Mouse (Mus musculus): ENCODE measurements around the gene Cnmd. TPM values are rescaled to one million over a fixed set of nuclear protein-coding genes. Genes with fewer than 3 reads are reported as not detected.

Cnmd gene
- polyA plus RNA-seq, 1 experiment from 2014 or later, result 13.3 TPM

DNA sequence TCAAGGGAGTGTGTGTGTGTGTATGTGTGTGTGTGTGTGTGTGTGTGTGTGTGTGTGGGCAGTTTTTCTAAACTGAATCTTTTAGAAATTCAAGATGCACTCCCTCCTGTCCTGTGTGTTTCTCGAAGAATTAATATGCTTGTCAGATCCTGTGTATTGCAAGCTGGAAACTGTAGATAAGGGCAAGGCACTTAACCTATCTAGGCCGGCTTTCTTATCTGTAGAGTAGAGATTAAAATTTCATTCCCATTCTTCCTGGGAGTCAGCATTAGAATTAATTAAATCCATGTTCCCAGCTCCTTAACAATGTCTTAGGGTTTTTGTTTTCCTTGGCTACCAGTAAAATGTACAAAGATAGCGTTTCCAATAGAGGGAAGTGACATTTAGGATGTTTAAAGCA lies 40.8 kb downstream of the Cnmd start:
- no peak overlapping the region for H3K27ac ChIP-seq (ENCODE audit: low read depth, low read length)
- H3K36me3 ChIP-seq (ENCODE audit: control insufficient read depth, insufficient read depth, low read length), result peaks cover 2% of the 10 kb centered on the region; the same call in 1 of the 2 replicates
- 90% methylated on average over 3 of the region's 3 CpGs for WGBS

DNA sequence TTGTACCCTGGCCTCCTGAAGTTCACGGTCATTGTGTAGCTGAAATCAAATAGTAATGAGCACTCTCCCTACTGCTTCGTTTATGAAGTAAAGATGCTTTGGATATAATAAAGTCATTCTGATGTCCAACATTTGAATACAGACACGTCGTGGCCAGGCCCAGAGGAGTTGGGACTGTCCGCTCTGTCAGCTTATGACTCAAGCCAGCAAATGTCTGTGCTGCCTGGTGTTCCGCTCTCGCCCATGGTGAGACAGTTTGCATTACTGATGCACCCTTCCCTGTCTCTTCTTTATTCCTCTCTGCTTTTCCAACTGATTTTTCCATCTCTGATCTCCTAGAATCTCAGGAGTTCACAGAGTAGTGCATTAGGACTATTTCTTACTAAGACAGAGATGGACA lies 42.2 kb downstream of the Cnmd start:
- Histone ChIP-seq H3K27me3 (ENCODE audit: control insufficient read depth, insufficient read depth, low read length) (no peaks in the 10 kb centered on the region), H3K4me3 (ENCODE audit: low read depth, low read length) (no peak overlapping the region), H3K9me3 (ENCODE audit: control insufficient read depth, low read length) (no peaks in the 10 kb centered on the region), H3K9ac (ENCODE audit: low read length) (no peak overlapping the region), H3K27ac (ENCODE audit: low read depth, low read length) (no peak overlapping the region), H3K36me3 (ENCODE audit: control insufficient read depth, insufficient read depth, low read length) (peaks cover 2% of the 10 kb centered on the region; the same call in 1 of the 2 replicates), H3K4me1 (ENCODE audit: control insufficient read depth, insufficient read depth, low read length) (no peaks in the 10 kb centered on the region), H3K4me2 (ENCODE audit: low read depth) (no peak overlapping the region)
- 91% methylated on average over 7 of the region's 7 CpGs for WGBS
- DNase-seq (ENCODE audit: low spot score) (no peak), ATAC-seq (ENCODE audit: insufficient read depth, low FRiP score, low TSS enrichment) (no peak)

More for the DNA sequence above, 40.8 kb downstream of the Cnmd start:
- no peak for DNase-seq (ENCODE audit: low spot score)
- no peak overlapping the region for H3K9ac ChIP-seq (ENCODE audit: low read length)
- ATAC-seq (ENCODE audit: insufficient read depth, low FRiP score, low TSS enrichment), result no peak
- no peaks in the 10 kb centered on the region for H3K4me1 ChIP-seq (ENCODE audit: control insufficient read depth, insufficient read depth, low read length)
- H3K4me2 ChIP-seq (ENCODE audit: low read depth), result no peak overlapping the region
- H3K27me3 ChIP-seq (ENCODE audit: control insufficient read depth, insufficient read depth, low read length), result no peaks in the 10 kb centered on the region
- no peak overlapping the region for H3K4me3 ChIP-seq (ENCODE audit: low read depth, low read length)
- H3K9me3 ChIP-seq (ENCODE audit: control insufficient read depth, low read length), result no peaks in the 10 kb centered on the region

DNA sequence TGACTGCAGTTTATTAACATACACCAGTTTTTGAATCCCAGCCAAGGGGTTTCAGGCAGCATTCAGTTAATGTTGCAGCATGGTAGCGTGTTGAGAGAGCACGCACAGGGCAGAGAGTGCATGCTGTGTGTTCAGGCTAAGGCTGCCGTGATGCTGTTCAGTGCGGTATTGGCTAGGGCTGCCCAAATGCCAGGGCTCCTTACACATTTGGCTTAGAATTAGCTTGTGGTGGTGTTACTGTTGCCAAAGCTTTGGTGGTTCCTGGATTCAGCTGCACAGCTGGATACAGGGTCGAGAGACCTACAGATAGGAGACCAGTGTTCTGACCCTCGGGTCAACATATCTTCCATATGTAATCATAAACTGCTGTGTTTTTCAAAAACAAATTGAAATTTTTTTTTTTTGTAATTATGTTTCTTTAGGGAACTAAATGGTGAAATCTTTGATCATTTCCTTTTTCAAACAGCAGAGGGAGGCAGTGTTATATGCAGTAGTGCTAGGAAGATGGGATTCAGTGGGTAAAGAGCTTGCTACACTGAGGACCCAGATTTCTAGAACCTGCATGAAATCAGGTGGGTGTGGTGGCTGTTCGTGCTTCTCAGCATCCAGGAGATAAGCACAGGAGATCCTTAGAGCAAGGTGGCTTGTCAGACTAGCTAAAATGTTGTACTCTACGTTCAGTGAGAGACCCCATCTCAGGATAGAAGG lies 44.7 kb downstream of the Cnmd start:
- no peaks in the 10 kb centered on the region for H3K9me3 ChIP-seq (ENCODE audit: control insufficient read depth, low read length)
- ATAC-seq (ENCODE audit: insufficient read depth, low FRiP score, low TSS enrichment) (no peak), DNase-seq (ENCODE audit: low spot score) (no peak)
- H3K36me3 ChIP-seq (ENCODE audit: control insufficient read depth, insufficient read depth, low read length), result peaks cover 8% of the 10 kb centered on the region; the same call in 1 of the 2 replicates
- no peak overlapping the region for H3K4me3 ChIP-seq (ENCODE audit: low read depth, low read length)
- H3K27ac ChIP-seq (ENCODE audit: low read depth, low read length), result no peak overlapping the region
- 87% methylated on average over 8 of the region's 8 CpGs for WGBS
- no peaks in the 10 kb centered on the region for H3K4me1 ChIP-seq (ENCODE audit: control insufficient read depth, insufficient read depth, low read length)
- H3K9ac ChIP-seq (ENCODE audit: low read length), result no peak overlapping the region
- no peak overlapping the region for H3K4me2 ChIP-seq (ENCODE audit: low read depth)
- H3K27me3 ChIP-seq (ENCODE audit: control insufficient read depth, insufficient read depth, low read length), result no peaks in the 10 kb centered on the region

DNA sequence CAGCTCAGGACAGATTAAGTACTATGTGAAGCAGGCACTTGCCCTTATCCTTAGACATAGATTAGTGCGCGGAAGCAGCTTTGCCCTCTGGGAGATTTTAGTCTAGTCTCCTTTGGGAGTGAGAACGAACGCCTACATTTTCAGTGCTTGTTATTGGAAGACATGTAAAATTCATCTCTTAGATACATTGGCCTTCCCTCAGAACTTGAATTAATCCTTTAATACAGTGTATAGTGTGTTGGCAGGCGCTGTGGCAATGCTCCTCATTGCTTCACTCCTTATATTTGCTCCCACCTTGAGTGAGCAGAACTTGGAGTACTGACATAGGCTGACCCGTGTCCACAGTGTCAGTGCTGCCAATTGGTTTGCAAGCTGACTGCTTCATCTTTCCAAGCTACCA lies 53.7 kb downstream of the Cnmd start:
- no peak overlapping the region for H3K9ac ChIP-seq (ENCODE audit: low read length)
- DNase-seq (ENCODE audit: low spot score) (no peak), ATAC-seq (ENCODE audit: insufficient read depth, low FRiP score, low TSS enrichment) (no peak)
- no peak overlapping the region for H3K4me2 ChIP-seq (ENCODE audit: low read depth)
- 95% methylated on average over 6 of the region's 6 CpGs for WGBS
- no peaks in the 10 kb centered on the region for H3K4me1 ChIP-seq (ENCODE audit: control insufficient read depth, insufficient read depth, low read length)
- peaks cover 20% of the 10 kb centered on the region for H3K36me3 ChIP-seq (ENCODE audit: control insufficient read depth, insufficient read depth, low read length)
- H3K4me3 ChIP-seq (ENCODE audit: low read depth, low read length), result no peak overlapping the region
- no peaks in the 10 kb centered on the region for H3K27me3 ChIP-seq (ENCODE audit: control insufficient read depth, insufficient read depth, low read length)
- no peak overlapping the region for H3K27ac ChIP-seq (ENCODE audit: low read depth, low read length)
- no peaks in the 10 kb centered on the region for H3K9me3 ChIP-seq (ENCODE audit: control insufficient read depth, low read length)

DNA sequence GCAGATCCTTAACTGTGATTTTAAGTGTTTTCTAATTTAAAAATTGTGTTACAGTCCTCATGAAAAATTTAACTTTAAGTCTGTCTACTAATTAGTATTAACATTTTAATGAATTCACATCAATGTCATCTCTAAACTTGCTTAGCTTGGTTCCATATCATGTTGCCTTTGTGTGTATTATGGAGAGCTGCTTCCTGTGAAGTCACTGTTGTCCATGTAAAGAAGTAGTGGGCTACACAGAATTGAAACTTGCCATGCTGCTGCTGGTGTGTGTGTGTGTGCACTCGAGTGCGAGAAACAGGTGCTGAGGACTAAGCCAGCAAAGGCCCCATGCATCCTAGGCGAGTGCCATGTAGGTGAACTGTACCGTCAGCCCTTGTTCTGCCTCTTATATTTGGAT lies 54.6 kb downstream of the Cnmd start:
- WGBS, result 99% methylated on average over 4 of the region's 4 CpGs
- Histone ChIP-seq H3K4me3 (ENCODE audit: low read depth, low read length) (no peak overlapping the region), H3K36me3 (ENCODE audit: control insufficient read depth, insufficient read depth, low read length) (peaks cover 15% of the 10 kb centered on the region)

DNA sequence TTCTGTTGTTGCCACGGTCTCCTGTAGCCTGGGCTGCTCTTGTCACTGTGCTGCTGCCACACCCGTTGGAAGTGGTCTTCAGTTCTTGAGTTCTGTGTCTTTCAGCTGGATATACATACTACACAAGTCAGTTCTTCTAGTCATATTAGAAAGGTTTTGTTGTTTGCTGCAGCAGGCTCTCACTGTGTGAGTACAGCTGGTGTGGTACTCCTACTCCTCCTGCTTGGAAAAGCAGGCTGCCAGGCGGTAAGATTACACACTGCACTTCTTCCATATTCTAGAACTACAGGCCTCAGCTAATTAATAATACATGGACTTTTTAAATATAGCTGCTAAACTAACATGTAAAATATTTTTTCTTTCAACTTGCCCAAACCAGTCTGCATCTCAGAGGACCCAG lies 55.1 kb downstream of the Cnmd start:
- H3K4me2 ChIP-seq (ENCODE audit: low read depth), result no peak overlapping the region
- no peaks in the 10 kb centered on the region for H3K27me3 ChIP-seq (ENCODE audit: control insufficient read depth, insufficient read depth, low read length)
- H3K9ac ChIP-seq (ENCODE audit: low read length), result no peak overlapping the region
- H3K27ac ChIP-seq (ENCODE audit: low read depth, low read length), result no peak overlapping the region
- no peaks in the 10 kb centered on the region for H3K9me3 ChIP-seq (ENCODE audit: control insufficient read depth, low read length)
- 90% methylated on average over 3 of the region's 3 CpGs for WGBS
- H3K36me3 ChIP-seq (ENCODE audit: control insufficient read depth, insufficient read depth, low read length), result peaks cover 15% of the 10 kb centered on the region
- DNase-seq (ENCODE audit: low spot score), result no peak
- no peaks in the 10 kb centered on the region for H3K4me1 ChIP-seq (ENCODE audit: control insufficient read depth, insufficient read depth, low read length)
- no peak for ATAC-seq (ENCODE audit: insufficient read depth, low FRiP score, low TSS enrichment)
- no peak overlapping the region for H3K4me3 ChIP-seq (ENCODE audit: low read depth, low read length)

More for the DNA sequence above, 54.6 kb downstream of the Cnmd start:
- Histone ChIP-seq H3K4me2 (ENCODE audit: low read depth) (no peak overlapping the region), H3K4me1 (ENCODE audit: control insufficient read depth, insufficient read depth, low read length) (no peaks in the 10 kb centered on the region), H3K9me3 (ENCODE audit: control insufficient read depth, low read length) (no peaks in the 10 kb centered on the region), H3K27ac (ENCODE audit: low read depth, low read length) (no peak overlapping the region), H3K9ac (ENCODE audit: low read length) (no peak overlapping the region), H3K27me3 (ENCODE audit: control insufficient read depth, insufficient read depth, low read length) (no peaks in the 10 kb centered on the region)
- no peak for DNase-seq (ENCODE audit: low spot score)
- ATAC-seq (ENCODE audit: insufficient read depth, low FRiP score, low TSS enrichment), result no peak

DNA sequence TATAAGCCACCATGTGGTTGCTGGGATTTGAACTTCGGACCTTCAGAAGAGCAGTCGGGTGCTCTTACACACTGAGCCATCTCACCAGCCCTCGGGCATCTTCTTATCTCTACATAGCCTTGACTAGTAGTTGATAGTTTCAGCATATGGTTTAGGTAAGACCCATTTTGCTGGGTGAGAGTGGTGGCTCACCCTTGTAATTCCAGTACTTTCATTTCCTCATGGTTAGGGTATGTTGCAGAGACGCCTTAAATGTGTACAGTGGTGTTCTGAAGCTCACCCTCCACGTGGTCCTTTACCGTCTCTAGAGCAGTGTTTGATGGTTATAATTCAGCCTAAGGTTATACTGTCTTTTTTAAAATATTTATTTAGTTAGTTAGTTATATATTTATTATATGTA lies 55.6 kb downstream of the Cnmd start:
- H3K4me1 ChIP-seq (ENCODE audit: control insufficient read depth, insufficient read depth, low read length), result no peaks in the 10 kb centered on the region
- ATAC-seq (ENCODE audit: insufficient read depth, low FRiP score, low TSS enrichment) (no peak), DNase-seq (ENCODE audit: low spot score) (no peak)
- no peak overlapping the region for H3K9ac ChIP-seq (ENCODE audit: low read length)
- WGBS, result 94% methylated on average over 6 of the region's 6 CpGs
- H3K27ac ChIP-seq (ENCODE audit: low read depth, low read length), result no peak overlapping the region
- peaks cover 15% of the 10 kb centered on the region for H3K36me3 ChIP-seq (ENCODE audit: control insufficient read depth, insufficient read depth, low read length)
- H3K4me2 ChIP-seq (ENCODE audit: low read depth), result no peak overlapping the region
- no peak overlapping the region for H3K4me3 ChIP-seq (ENCODE audit: low read depth, low read length)
- H3K9me3 ChIP-seq (ENCODE audit: control insufficient read depth, low read length), result no peaks in the 10 kb centered on the region
- no peaks in the 10 kb centered on the region for H3K27me3 ChIP-seq (ENCODE audit: control insufficient read depth, insufficient read depth, low read length)

DNA sequence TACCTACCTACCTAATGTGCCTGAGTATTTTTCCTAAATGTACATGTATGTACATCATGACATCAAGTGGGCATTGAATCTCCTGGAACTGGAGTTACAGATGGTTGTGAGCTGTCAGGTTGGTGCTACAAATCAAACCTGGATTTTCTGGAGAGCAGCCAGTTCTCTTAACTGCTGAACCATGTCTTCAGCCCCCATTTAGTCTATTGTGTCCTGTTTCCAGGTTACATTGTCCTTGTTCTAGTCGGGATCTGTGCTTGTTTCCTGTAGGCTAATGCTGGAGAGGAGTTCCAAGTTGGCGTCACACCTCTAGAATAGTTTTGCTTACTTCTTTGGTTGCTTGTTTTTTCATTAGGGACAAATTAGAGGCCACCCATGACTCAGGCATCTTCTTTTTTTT lies 56.1 kb downstream of the Cnmd start:
- H3K4me3 ChIP-seq (ENCODE audit: low read depth, low read length), result no peak overlapping the region
- no peak overlapping the region for H3K27ac ChIP-seq (ENCODE audit: low read depth, low read length)
- ATAC-seq (ENCODE audit: insufficient read depth, low FRiP score, low TSS enrichment), result no peak
- no peak overlapping the region for H3K9ac ChIP-seq (ENCODE audit: low read length)
- no peak overlapping the region for H3K4me2 ChIP-seq (ENCODE audit: low read depth)
- 82% methylated on average over 2 of the region's 2 CpGs for WGBS
- H3K36me3 ChIP-seq (ENCODE audit: control insufficient read depth, insufficient read depth, low read length), result peaks cover 11% of the 10 kb centered on the region
- H3K27me3 ChIP-seq (ENCODE audit: control insufficient read depth, insufficient read depth, low read length), result no peaks in the 10 kb centered on the region
- no peaks in the 10 kb centered on the region for H3K4me1 ChIP-seq (ENCODE audit: control insufficient read depth, insufficient read depth, low read length)
- H3K9me3 ChIP-seq (ENCODE audit: control insufficient read depth, low read length), result no peaks in the 10 kb centered on the region
- no peak for DNase-seq (ENCODE audit: low spot score)

DNA sequence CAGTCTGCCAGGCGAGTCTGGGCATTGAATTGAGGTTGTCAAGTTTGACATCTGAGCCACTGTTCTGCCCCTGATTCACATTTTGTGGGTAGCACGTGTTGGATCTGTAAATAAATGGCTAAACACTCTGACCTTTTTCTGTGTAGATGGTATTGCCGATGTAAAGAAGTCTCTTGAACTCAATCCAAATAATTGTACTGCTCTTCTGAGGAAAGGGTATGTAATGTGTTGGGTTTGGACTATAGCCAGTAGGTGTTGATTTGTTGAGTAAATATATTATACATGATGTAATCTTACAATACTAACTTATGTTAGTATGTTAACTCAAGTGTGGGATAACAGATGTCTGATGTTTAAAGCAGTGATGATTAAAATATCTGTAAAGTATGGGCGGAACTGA lies 65.4 kb downstream of the Cnmd start:
- Histone ChIP-seq H3K27ac (ENCODE audit: low read depth, low read length) (no peak overlapping the region), H3K9ac (ENCODE audit: low read length) (no peak overlapping the region), H3K36me3 (ENCODE audit: control insufficient read depth, insufficient read depth, low read length) (peaks cover 8% of the 10 kb centered on the region), H3K9me3 (ENCODE audit: control insufficient read depth, low read length) (no peaks in the 10 kb centered on the region), H3K4me3 (ENCODE audit: low read depth, low read length) (no peak overlapping the region), H3K27me3 (ENCODE audit: control insufficient read depth, insufficient read depth, low read length) (no peaks in the 10 kb centered on the region), H3K4me2 (ENCODE audit: low read depth) (no peak overlapping the region), H3K4me1 (ENCODE audit: control insufficient read depth, insufficient read depth, low read length) (no peaks in the 10 kb centered on the region)
- WGBS, result 86% methylated on average over 4 of the region's 4 CpGs
- ATAC-seq (ENCODE audit: insufficient read depth, low FRiP score, low TSS enrichment), result no peak
- DNase-seq (ENCODE audit: low spot score), result no peak

All from neural tube, embryonic 11.5 days (tissue).